Mouse (Mus musculus) midbrain, embryonic 12.5 days (tissue): ENCODE results near the gene Tsen54. TPM values are rescaled to one million over a fixed set of nuclear protein-coding genes. Genes with fewer than 3 reads are reported as not detected.

ENCODE experiments used
- ATAC-seq: fragments of 200-750 bp; cut with Nextera tagmentation; 2 replicates; pipeline ENCODE4 v1.8.0; 2017; ENCODE audit warnings: low read depth, moderate TSS enrichment, moderate library complexity; ENCODE audit not compliant: low FRiP score
- H3K27ac ChIP-seq: fragments of 300-500 bp; sonication (generic); replicated peaks from 2 replicates; pipeline ENCODE4 v1.5.1; 2016; ENCODE audit warnings: mild to moderate bottlenecking
- H3K27me3 ChIP-seq: fragments of 300-500 bp; sonication (generic); 2 replicates; pipeline ENCODE4 v1.6.1; 2016; ENCODE audit warnings: mild to moderate bottlenecking
- H3K36me3 ChIP-seq: fragments of 300-500 bp; sonication (generic); 2 replicates; pipeline ENCODE4 v1.6.1; 2016
- H3K4me1 ChIP-seq: fragments of 300-500 bp; sonication (generic); 2 replicates; pipeline ENCODE4 v1.6.1; 2016
- H3K4me2 ChIP-seq: fragments of 300-500 bp; sonication (generic); replicated peaks from 2 replicates; pipeline ENCODE4 v1.6.1; 2016; ENCODE audit warnings: mild to moderate bottlenecking, moderate library complexity
- H3K4me3 ChIP-seq: fragments of 300-500 bp; sonication (generic); 2 replicates; pipeline ENCODE4 v1.5.1; 2016; ENCODE audit warnings: mild to moderate bottlenecking
- H3K9ac ChIP-seq: fragments of 300-500 bp; sonication (generic); replicated peaks from 2 replicates; pipeline ENCODE4 v1.6.1; 2016; ENCODE audit warnings: mild to moderate bottlenecking, moderate library complexity
- H3K9me3 ChIP-seq: fragments of 300-500 bp; sonication (generic); 2 replicates; pipeline ENCODE4 v1.6.1; 2016; ENCODE audit warnings: mild to moderate bottlenecking
- WGBS: fragments of 180-500 bp; shearing (Covaris S2); methylation state at CpG from one replicate; pipeline ENCODE4 v1.1.7; 2016; 5-methylcytosine and 5-hydroxymethylcytosine counted together
- polyA plus RNA-seq: library from polyadenylated mRNA; unstranded; fragments of >200 nt; fragmentation: Nextera tagmentation; extraction: Ambion mirVana; gene quantifications from 2 replicates; pipeline ENCODE4 v1.2.1, GENCODE M21; 2016

Tsen54 gene
- polyA plus RNA-seq: 27.9 and 30.9 TPM in 2 replicates

DNA sequence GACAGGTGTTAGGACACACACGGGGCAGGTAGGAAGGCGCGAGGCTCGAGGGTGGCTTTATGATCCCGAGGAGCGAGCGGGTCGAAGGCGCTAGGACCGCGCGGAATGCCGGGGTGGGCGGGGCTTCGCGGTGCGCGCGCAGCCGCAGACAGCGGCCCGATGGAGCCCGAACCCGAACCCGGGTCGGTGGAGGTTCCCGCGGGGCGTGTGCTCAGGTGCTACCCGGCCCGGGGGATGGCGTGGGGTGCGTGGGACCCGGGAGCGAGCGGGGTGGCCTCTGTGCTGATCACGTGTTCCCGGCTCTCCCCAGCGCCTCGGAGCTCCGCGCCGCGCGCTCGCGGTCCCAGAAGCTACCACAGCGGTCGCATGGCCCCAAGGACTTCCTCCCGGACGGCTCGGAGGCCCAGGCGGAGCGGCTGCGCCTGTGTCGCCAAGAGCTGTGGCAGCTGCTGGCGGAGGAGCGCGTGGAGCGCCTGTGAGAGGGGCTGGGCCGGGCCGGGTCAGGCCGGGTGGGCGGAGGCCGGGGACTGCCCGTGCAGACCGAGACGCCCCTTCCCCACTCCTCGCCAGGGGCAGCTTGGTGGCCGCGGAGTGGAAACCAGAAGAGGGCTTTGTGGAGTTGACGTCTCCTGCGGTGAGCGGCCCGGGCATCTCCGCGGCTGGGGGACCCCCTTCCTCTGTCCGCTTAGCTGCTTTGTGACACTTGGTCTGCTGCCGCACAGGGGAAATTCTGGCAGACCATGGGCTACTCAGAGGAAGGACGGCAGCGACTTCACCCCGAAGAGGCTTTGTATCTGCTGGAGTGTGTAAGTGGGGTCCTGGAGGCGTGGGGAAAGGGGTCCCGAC is at the start of gene Tsen54:
Tsen54 (plus strand) TSS at position 120 of the 846 bp plus-strand sequence.
- Histone ChIP-seq H3K4me1 (peaks cover 45% of the 10 kb centered on the region), H3K36me3 (peaks cover 37% of the 10 kb centered on the region), H3K9me3 (no peaks in the 10 kb centered on the region), H3K27ac (peak within 1 kb of the TSS; percentile 84), H3K9ac (peak within 1 kb of the TSS; percentile 93), H3K4me3 (peak within 1 kb of the TSS; percentile 94), H3K4me2 (peak within 1 kb of the TSS; percentile 90), H3K27me3 (no peaks in the 10 kb centered on the region)
- ATAC-seq: peak; percentile 50
- WGBS: under 1% methylated on average over 82 of the region's 84 CpGs

DNA sequence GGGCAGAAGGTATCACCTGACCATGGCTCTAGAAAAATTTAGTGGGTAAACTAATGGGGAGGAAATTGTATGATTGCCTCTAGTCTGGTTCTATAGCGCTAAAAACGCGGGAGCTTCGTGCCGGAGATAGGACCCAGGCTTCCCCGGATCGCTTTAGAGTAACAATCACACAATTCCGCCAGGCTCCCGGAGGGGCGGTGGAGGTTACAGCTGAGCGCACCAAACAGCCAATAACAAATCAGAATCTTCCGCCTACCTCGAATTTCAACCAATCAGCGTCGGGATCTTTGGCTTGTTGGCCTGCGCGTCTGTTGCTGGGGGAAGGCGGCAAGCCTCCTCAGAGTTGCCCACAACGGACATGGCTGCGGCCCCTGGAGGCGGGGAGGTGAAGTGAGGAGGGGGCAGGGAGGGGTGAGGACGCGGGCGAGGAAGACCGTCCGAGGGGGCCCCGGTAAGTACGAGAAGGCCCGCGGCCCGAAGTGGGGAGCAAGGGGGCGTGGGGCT is 49.4 kb upstream of the Tsen54 start, which contains the start of gene Tmem94:
Tmem94 (plus strand) TSS at position 331 of the 504 bp plus-strand sequence.
- WGBS: under 1% methylated on average over 30 of the region's 32 CpGs
- peak; percentile 97 for ATAC-seq

DNA sequence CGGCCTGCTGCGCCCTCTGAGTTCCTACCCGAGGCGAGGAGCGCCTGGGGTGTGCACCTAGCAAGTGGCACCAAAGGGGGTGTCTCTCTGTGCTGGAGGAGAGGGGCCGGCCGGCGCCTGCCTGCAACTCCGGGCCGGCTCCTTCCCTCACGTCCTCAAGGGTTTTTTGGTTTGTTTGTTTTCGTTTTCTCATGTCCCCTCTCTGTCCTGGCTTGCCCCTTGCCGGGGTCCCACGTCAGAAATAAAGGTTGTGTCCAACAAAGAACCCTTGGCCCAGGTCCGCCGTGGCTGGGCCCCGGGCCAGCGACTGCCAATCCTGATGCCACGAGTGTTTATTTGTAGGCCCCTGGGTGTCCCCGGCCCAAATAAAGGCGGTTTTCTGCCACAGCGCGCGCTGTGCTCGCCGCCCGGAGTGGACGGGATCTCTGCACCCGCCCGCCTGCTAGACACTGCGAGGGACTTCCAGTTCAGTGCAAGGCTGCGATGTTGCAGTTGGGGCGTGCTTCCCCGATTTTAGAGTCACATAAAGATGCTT is 48.9 kb upstream of the Tsen54 start:
- H3K36me3 ChIP-seq: no peaks in the 10 kb centered on the region
- no peak; the same call in none of the 2 replicates for ATAC-seq
- H3K9ac ChIP-seq: peak overlapping the region; percentile 85
- H3K27me3 ChIP-seq: no peaks in the 10 kb centered on the region
- peak overlapping the region; percentile 66 for H3K4me2 ChIP-seq
- H3K27ac ChIP-seq: peak overlapping the region; percentile 79
- WGBS: under 1% methylated on average over 34 of the region's 34 CpGs
- H3K4me3 ChIP-seq: peak overlapping the region; percentile 74
- no peaks in the 10 kb centered on the region for H3K9me3 ChIP-seq
- peaks cover 22% of the 10 kb centered on the region for H3K4me1 ChIP-seq

More for the DNA sequence above, 49.4 kb upstream of the Tsen54 start, which contains the start of gene Tmem94:
- H3K4me1 ChIP-seq: peaks cover 22% of the 10 kb centered on the region
- H3K9me3 ChIP-seq: no peaks in the 10 kb centered on the region
- no peaks in the 10 kb centered on the region for H3K36me3 ChIP-seq
- peak within 1 kb of the TSS; percentile 66 for H3K4me2 ChIP-seq
- peak within 1 kb of the TSS; percentile 79 for H3K27ac ChIP-seq
- no peaks in the 10 kb centered on the region for H3K27me3 ChIP-seq
- peak within 1 kb of the TSS; percentile 74 for H3K4me3 ChIP-seq
- H3K9ac ChIP-seq: peak within 1 kb of the TSS; percentile 85

DNA sequence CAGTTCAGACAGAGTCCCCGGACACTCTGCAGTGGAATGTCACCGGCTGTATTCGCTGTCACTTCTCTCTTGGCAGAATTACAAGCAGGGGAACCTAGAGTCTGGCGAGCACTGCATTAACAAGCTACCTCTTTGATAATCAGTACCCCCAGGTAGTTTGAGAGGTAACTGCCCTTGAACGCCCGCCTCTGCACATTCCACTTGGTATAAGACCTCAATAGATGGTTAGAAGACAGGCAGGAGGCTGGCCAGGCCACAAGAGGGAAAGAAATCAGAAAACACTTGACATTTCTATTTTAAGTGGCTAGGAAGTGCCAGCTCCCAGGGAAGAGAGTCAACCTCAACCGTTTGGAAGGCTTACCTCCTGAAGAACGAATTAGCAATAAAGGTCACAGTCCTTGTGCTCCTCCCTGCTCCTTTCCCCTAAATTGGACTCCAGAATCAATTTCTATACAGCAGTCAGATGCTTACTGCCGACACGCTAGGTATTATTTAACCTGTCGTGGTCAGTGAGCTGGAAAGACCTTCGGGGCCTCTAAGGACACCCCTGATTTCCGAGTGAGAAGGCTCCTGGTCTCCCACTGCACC is 48.1 kb upstream of the Tsen54 start:
- peak overlapping the region; percentile 66 for H3K4me2 ChIP-seq
- WGBS: 49% methylated on average over 13 of the region's 13 CpGs
- no peaks in the 10 kb centered on the region for H3K27me3 ChIP-seq
- H3K36me3 ChIP-seq: no peaks in the 10 kb centered on the region
- H3K4me3 ChIP-seq: peak overlapping the region; percentile 74
- peaks cover 22% of the 10 kb centered on the region for H3K4me1 ChIP-seq
- peak overlapping the region; percentile 85 for H3K9ac ChIP-seq
- no peaks in the 10 kb centered on the region for H3K9me3 ChIP-seq
- peak overlapping the region; percentile 79 for H3K27ac ChIP-seq
- no peak for ATAC-seq

DNA sequence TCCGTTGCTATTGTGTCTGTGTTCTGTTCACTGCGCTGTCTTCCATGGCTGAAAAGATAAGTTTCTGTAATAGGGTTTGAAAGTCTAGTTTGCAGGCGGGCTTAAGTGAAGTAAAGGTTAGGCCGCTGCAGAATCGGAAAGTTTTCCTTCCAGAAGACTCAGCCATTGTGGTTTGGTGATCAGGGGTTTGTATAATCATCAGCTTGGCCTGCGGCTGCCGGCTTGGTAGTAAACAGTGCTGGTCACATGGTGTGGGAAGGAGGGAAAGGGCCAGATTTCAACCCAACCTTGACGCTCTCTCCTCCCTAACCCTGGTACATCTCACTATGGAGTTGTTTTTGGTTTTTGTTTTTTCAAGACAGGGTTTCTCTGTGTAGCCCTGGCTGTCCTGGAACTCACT is 47.5 kb upstream of the Tsen54 start:
- WGBS: 91% methylated on average over 8 of the region's 8 CpGs
- ATAC-seq: no peak
- Histone ChIP-seq H3K36me3 (no peaks in the 10 kb centered on the region), H3K9ac (no peak overlapping the region), H3K9me3 (no peaks in the 10 kb centered on the region), H3K4me1 (peaks cover 22% of the 10 kb centered on the region), H3K27ac (no peak overlapping the region), H3K4me2 (peak overlapping the region; percentile 66; the same call in 1 of the 2 replicates), H3K27me3 (no peaks in the 10 kb centered on the region), H3K4me3 (peak overlapping the region; percentile 74; the same call in 1 of the 2 replicates)

DNA sequence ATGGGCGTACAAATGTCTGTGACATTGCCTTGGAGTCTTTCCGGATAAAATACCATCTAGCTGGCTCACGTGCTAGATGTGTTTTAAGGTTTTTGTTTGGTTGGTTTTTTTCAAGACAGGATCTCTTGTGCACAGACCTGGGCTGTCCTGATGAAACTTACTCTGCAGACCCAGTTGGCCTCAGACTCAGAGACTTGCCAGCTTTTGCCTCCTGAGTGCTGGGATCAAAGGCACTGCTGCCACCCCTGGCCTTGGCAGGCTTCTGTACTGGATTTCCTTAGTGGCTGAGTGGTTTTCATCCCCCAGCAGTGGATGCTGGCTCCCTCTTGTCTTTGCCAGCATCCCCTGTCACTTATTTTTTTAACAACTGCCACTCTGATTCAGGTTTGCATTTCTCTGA is 45.6 kb upstream of the Tsen54 start:
- H3K4me2 ChIP-seq: no peak overlapping the region
- no peaks in the 10 kb centered on the region for H3K9me3 ChIP-seq
- peaks cover 22% of the 10 kb centered on the region for H3K4me1 ChIP-seq
- no peak for ATAC-seq
- H3K9ac ChIP-seq: no peak overlapping the region
- H3K36me3 ChIP-seq: no peaks in the 10 kb centered on the region
- H3K27me3 ChIP-seq: no peaks in the 10 kb centered on the region
- H3K4me3 ChIP-seq: no peak overlapping the region
- WGBS: 90% methylated on average over 3 of the region's 3 CpGs
- H3K27ac ChIP-seq: no peak overlapping the region; the same call in 1 of the 2 replicates

DNA sequence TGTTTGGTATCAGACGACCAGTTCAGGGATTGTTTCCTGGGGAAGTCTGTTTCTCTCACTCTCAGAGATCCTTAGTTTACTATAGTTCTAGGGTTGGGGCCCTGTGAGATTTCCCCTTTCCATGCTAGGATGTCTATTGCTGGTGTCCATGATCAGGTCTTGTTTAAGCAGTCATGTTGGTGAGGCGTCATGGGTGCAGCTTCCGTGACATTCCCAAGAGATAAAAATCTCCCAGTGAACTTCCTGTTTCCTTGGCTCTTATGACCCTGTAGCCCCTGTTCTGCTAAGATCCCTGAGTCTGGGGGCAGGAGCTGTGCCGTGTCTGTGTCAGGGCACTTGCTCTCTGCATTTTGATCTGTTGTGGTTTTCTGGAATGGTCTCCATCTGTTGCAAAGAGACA is 39.9 kb upstream of the Tsen54 start:
- ATAC-seq: no peak
- 72% methylated on average over 4 of the region's 4 CpGs for WGBS

DNA sequence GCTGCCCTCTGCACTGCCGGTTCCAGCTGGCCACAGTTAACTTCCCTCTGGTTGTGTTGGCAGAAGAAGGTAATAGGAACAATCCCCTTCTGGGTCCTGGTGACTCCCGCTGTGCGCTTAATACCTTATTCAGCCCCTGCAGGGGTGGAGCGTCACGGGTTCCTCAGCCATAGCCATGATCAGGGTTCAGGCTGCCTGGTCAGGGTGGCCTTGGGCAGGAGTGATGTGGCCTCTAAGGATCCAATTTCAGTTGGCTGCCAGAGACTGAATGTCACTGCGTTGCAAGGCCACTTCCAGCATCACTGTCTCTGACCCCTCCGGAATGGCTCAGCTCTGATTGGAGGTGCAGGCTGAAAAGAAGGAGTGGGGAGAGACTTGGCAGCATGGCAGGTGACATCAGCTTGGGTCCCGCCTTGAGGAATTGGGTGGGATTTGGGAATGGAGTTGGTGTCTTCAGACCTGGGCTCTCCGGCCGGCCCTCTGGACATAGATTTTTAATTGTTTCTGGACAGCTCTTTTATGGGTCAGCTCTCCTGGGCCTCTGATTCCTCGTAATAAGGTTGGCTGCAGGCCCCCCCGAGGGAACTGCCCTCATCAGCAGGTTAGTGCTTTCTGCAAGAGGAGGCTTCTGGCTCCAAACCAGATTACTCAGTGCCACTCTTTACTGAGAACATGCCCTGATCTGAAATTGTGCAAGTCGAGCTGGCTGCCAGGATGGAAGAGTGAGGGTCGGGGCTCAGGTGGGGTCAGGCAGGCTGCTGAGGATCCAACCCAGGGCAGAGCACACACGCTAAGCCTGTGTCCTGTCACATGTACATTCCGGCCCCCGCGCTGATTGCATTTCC is 38.5 kb upstream of the Tsen54 start:
- Histone ChIP-seq H3K36me3 (no peaks in the 10 kb centered on the region), H3K9me3 (no peaks in the 10 kb centered on the region), H3K4me1 (peaks cover 48% of the 10 kb centered on the region), H3K4me3 (no peak overlapping the region), H3K4me2 (no peak overlapping the region), H3K9ac (no peak overlapping the region), H3K27me3 (no peaks in the 10 kb centered on the region), H3K27ac (0 out of 2 replicates have a peak overlapping the region, but pooled peaks have one; percentile 10)
- WGBS: 38% methylated on average over 18 of the region's 18 CpGs
- ATAC-seq: no peak

More for the DNA sequence above, 39.9 kb upstream of the Tsen54 start:
- Histone ChIP-seq H3K9me3 (no peaks in the 10 kb centered on the region), H3K4me2 (no peak overlapping the region), H3K4me1 (peaks cover 36% of the 10 kb centered on the region), H3K9ac (no peak overlapping the region), H3K27me3 (no peaks in the 10 kb centered on the region), H3K4me3 (no peak overlapping the region), H3K27ac (no peak overlapping the region), H3K36me3 (no peaks in the 10 kb centered on the region)

DNA sequence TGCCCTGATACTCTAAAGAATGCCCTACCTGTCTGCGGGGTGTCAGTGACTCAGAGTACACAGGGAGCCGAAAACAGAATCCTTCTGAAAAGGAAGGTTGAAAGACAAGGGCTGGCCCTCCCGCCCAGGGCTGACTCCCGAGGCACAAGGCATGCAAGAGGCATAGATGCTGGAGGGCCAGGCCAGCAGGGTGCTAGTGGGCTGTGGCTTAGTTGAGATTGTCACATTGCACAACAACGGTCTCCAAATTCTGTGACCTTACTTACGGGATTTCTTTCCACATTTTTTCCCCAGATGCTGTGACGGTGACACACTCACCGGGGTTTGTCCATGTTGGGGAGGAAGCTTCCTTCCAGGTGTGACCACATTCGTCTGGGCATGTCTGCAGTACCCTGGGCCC is 37.6 kb upstream of the Tsen54 start:
- Histone ChIP-seq H3K36me3 (no peaks in the 10 kb centered on the region), H3K4me2 (no peak overlapping the region), H3K9me3 (no peaks in the 10 kb centered on the region), H3K4me1 (peaks cover 56% of the 10 kb centered on the region), H3K9ac (no peak overlapping the region), H3K27ac (0 out of 2 replicates have a peak overlapping the region, but pooled peaks have one; percentile 10), H3K27me3 (peaks cover 8% of the 10 kb centered on the region; the same call in 1 of the 2 replicates), H3K4me3 (no peak overlapping the region)
- WGBS: 42% methylated on average over 9 of the region's 9 CpGs
- ATAC-seq: no peak

DNA sequence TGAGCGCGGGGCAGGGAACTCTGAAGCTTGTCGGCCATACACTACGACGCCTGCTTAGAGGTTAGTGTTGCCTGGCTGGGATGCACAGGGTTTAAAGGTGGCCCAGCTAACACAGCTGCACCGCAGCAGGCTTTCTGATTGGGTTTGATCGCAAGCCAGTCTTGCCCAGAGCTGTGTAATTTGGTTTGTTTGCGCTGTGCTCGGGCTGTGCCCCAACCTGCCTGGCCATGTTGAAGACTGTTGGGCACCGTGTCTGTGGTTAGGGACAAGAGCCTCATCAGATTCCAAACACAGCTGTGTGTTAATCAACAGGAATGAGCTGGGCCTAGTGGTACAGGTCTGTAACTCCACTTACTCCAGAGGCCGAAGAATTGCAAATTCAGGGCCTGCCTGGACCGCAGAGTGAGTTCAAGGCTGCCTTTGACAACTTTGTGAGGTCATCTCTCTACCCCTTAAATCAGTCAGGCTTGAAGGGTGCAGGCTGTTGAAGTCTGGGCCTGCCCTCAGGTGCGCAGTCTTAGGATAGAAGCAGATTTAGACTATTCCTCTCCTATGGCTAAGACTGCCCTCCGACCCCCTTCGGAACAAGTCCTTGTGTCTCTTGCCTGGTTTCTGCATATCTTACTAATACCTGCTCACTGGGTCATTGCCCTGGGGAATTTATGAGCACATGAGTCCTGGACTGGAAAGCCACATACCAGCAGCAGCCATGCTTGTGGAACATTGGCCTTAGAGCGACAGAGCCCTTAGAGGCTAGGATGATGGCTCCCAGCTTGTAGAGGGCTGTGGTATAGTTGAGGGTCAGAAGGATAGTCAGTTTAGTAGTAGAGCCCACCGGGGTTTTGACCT is 36.8 kb upstream of the Tsen54 start:
- WGBS: 85% methylated on average over 17 of the region's 17 CpGs
- no peaks in the 10 kb centered on the region for H3K36me3 ChIP-seq
- no peak overlapping the region for H3K27ac ChIP-seq
- no peaks in the 10 kb centered on the region for H3K9me3 ChIP-seq
- H3K27me3 ChIP-seq: peaks cover 10% of the 10 kb centered on the region; the same call in 1 of the 2 replicates
- H3K4me3 ChIP-seq: no peak overlapping the region
- no peak overlapping the region for H3K4me2 ChIP-seq
- no peak for ATAC-seq
- peaks cover 63% of the 10 kb centered on the region for H3K4me1 ChIP-seq
- no peak overlapping the region for H3K9ac ChIP-seq
